Mouse (Mus musculus) olfactory bulb, adult 2 months (tissue): ENCODE results near the gene Stx4a.
A peak's percentile ranks its signal among the peaks of the same experiment; 100 is the strongest.

Experiments used
- CTCF ChIP-seq: fragments of 200-500 bp; IDR thresholded peaks from 2 replicates; pipeline ENCODE4 v1.5.1; 2012; ENCODE audit warnings: low read depth, mild to moderate bottlenecking, low read length, moderate library complexity; ENCODE audit not compliant: insufficient read depth
- POLR2A ChIP-seq: fragments of 200-500 bp; IDR thresholded peaks from 2 replicates; pipeline ENCODE4 v1.6.1; 2012; ENCODE audit warnings: mild to moderate bottlenecking, low read depth, low read length, moderate library complexity; ENCODE audit not compliant: insufficient read depth

DNA sequence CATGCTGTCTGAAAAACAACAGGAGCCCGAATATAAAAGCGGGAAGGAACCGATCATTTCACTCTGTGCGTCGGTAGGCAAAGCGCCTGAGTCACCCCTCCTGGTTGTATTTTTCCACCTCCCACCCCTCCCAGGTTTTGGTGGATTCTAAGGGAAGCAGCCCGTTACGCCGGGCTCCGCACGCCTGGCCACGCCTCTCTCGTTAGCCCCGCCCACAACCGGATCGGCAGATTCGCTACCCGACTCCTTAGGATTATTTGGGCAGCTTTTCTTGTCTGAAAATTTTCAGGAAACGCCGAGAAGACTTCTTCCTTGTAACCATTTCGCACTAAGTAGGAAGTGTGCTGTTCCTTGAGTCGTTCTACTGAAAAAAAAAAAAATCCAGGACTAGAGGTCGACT, 47.7 kb upstream of the Stx4a start, which contains the start of gene Setd1a:
- peak; percentile 36; the same call in 1 of the 2 replicates for TF ChIP-seq POLR2A
- TF ChIP-seq CTCF: no peak
